Mouse (Mus musculus) lung, postnatal 0 days (tissue): ENCODE data around the gene Fbxl12. TPM values are rescaled to one million over a fixed set of nuclear protein-coding genes. Genes with fewer than 3 reads are reported as not detected.

Experiments used
- ATAC-seq: fragments of 200-750 bp; cut with Nextera tagmentation; 2 replicates; pipeline ENCODE4 v1.8.0; 2017; ENCODE audit warnings: moderate library complexity
- DNase-seq: peaks from one replicate; pipeline ENCODE4 v3.0.0-alpha.2; 2016; ENCODE audit warnings: low spot score
- H3K27ac ChIP-seq: fragments of 300-500 bp; sonication (generic); 2 replicates; pipeline ENCODE4 v1.5.1; 2014; ENCODE audit warnings: antibody characterized with exemption, mild to moderate bottlenecking, low read length, mixed read lengths
- H3K27me3 ChIP-seq: fragments of 300-500 bp; sonication (generic); replicated peaks from 2 replicates; pipeline ENCODE4 v1.6.1; 2014; ENCODE audit warnings: low read length, mixed read lengths; ENCODE audit not compliant: insufficient read depth
- H3K36me3 ChIP-seq: fragments of 300-500 bp; sonication (generic); 2 replicates; pipeline ENCODE4 v1.6.1; 2014; ENCODE audit warnings: low read length, mixed read lengths; ENCODE audit not compliant: insufficient read depth
- H3K4me1 ChIP-seq: fragments of 300-500 bp; sonication (generic); 2 replicates; pipeline ENCODE4 v1.6.1; 2014; ENCODE audit warnings: antibody characterized with exemption, low read depth, low read length, mixed read lengths; ENCODE audit not compliant: insufficient read depth
- H3K4me2 ChIP-seq: fragments of 300-500 bp; sonication (generic); replicated peaks from 2 replicates; pipeline ENCODE4 v1.6.1; 2014; ENCODE audit warnings: low read depth, mild to moderate bottlenecking, low read length, moderate library complexity, mixed read lengths
- H3K4me3 ChIP-seq: fragments of 300-500 bp; sonication (generic); 2 replicates; pipeline ENCODE4 v1.5.1; 2014; ENCODE audit warnings: low read depth, low read length
- H3K9ac ChIP-seq: fragments of 300-500 bp; sonication (generic); replicated peaks from 2 replicates; pipeline ENCODE4 v1.6.1; 2014; ENCODE audit warnings: low read depth, mild to moderate bottlenecking
- H3K9me3 ChIP-seq: fragments of 300-500 bp; sonication (generic); 2 replicates; pipeline ENCODE4 v1.6.1; 2016; ENCODE audit warnings: low read length, mixed read lengths
- CTCF ChIP-seq: IDR thresholded peaks from 2 replicates; pipeline ENCODE4 v1.5.1; 2016; ENCODE audit warnings: antibody characterized with exemption, mild to moderate bottlenecking
- EP300 ChIP-seq: IDR thresholded peaks from 2 replicates; pipeline ENCODE4 v1.6.1; 2016; ENCODE audit warnings: antibody characterized with exemption, mild to moderate bottlenecking, control low read depth
- whole genome bisulfite sequencing: fragments of 180-500 bp; shearing (Covaris S2); extraction: QIAGEN DNeasy Blood & Tissue Kit; methylation state at CpG from one replicate; pipeline ENCODE4 v1.1.7; 2014; 5-methylcytosine and 5-hydroxymethylcytosine counted together
- polyA plus RNA-seq: library from polyadenylated mRNA; unstranded; fragments of >200 nt; fragmentation: Nextera tagmentation; extraction: Ambion mirVana; gene quantifications from 2 replicates; pipeline ENCODE4 v1.2.1, GENCODE M21; 2015

The Fbxl12 gene
- polyA plus RNA-seq, 1 experiment from 2014 or later = 19.2 TPM

- peak; percentile 21 for DNase-seq
These were observed 786 bp downstream of the Fbxl12 start for GRCm38 (mm10) chr9:20643781-20644180.

DNA sequence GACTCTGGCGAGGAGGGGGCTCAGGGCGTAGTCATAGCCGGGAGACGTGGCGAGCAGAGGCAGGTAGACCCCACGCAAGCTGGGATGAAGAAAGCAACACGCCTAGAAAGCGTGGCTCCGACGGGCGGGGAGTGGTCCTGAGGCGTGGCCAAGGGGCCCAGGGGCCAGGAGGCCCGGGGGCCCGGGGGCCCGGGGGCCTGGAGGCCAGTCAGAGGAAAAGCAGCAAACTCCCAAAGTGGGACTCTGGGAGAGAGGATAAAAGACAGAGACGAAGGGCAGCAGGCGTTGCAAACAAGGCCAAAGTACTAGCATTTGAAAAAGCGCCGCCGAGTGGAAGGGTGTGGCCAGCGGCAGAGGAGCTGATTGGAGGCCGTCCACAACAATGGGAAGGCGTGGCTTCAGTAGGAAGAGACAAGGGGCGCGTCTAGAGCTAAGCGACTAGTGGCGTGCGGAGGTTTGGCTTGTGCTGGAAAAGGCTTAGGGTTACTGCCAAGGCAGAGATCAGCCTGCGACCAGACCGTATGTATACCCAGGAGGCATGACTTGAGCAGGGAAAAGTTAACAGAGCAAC lies 1.6 kb downstream of the Fbxl12 start:
- TF ChIP-seq EP300 (no peak), CTCF (peak; percentile 44)
- Histone ChIP-seq H3K4me2 (peak overlapping the region; percentile 97), H3K9me3 (no peaks in the 10 kb centered on the region), H3K9ac (peak overlapping the region; percentile 83), H3K4me3 (peak overlapping the region; percentile 90), H3K36me3 (peaks cover 13% of the 10 kb centered on the region; the same call in 1 of the 2 replicates), H3K4me1 (peaks cover 7% of the 10 kb centered on the region), H3K27ac (peak overlapping the region; percentile 89), H3K27me3 (no peaks in the 10 kb centered on the region)
- ATAC-seq (peak; percentile 89), DNase-seq (peak; percentile 98)
- WGBS = 0% methylated on average over 28 of the region's 30 CpGs

More at GRCm38 (mm10) chr9:20643781-20644180, 786 bp downstream of the Fbxl12 start:
- H3K27me3 ChIP-seq = no peaks in the 10 kb centered on the region
- peaks cover 7% of the 10 kb centered on the region for H3K4me1 ChIP-seq
- TF ChIP-seq CTCF = no peak
- TF ChIP-seq EP300 = no peak
- peak overlapping the region; percentile 97 for H3K4me2 ChIP-seq
- 2% methylated on average over 13 of the region's 13 CpGs for WGBS
- H3K4me3 ChIP-seq = peak overlapping the region; percentile 90
- peak overlapping the region; percentile 83 for H3K9ac ChIP-seq
- ATAC-seq = no peak
- H3K9me3 ChIP-seq = no peaks in the 10 kb centered on the region
- H3K27ac ChIP-seq = peak overlapping the region; percentile 89
- H3K36me3 ChIP-seq = peaks cover 6% of the 10 kb centered on the region; the same call in 1 of the 2 replicates

DNA sequence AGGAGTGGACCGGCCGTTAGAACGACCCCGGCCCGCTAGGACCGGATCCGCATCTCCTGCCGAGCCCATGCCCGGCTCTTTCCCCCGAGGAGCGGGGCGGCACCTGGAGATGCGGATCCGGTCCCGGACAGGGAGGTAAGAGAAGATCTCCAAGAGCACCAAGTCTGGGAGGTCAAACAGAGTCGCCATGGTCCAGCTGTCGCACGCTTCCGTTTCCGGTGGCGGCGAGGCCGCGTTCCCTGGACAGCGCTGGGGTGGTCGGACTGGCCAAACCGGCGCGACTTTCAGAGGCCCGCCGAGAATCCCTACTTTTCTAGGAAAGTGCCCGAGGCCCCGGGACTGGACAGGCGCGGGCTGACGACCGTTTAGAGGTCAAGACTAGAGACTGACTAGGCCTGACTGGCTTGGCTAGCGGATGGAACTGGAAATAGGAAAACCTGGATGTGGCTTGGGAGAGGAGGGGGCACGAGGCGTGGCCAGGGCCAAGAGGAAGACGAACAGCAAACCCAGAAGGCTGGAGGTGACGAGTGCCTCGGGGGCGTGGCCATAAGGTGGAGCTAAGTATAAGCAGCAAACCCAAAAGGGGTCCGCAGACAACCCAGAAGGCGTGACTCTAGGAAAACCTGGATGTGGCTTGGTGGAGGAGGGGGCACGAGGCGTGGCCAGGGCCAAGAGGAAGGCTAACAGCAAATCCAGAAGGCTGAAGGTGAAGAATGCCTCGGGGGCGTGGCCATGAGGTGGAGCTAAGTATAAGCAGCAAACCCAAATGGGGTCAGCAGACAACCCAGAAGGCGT lies 2.3 kb downstream of the Fbxl12 start, which contains the start of gene Ubl5:
Gene Ubl5, plus strand, starts transcription at position 778 of the 795 bp plus-strand sequence.
- Histone ChIP-seq H3K27me3 (no peaks in the 10 kb centered on the region), H3K36me3 (peaks cover 13% of the 10 kb centered on the region; the same call in 1 of the 2 replicates), H3K9me3 (no peaks in the 10 kb centered on the region), H3K9ac (peak within 1 kb of the TSS; percentile 83), H3K4me1 (peaks cover 7% of the 10 kb centered on the region), H3K4me3 (peak within 1 kb of the TSS; percentile 90), H3K4me2 (peak within 1 kb of the TSS; percentile 97), H3K27ac (peak within 1 kb of the TSS; percentile 89)
- WGBS = 4% methylated on average over 51 of the region's 51 CpGs
- TF ChIP-seq EP300 (no peak), CTCF (no peak)
- ATAC-seq = peak; percentile 86
- DNase-seq = peak; percentile 97

- Histone ChIP-seq H3K27me3 (no peaks in the 10 kb centered on the region), H3K9ac (peak overlapping the region; percentile 72), H3K36me3 (peaks cover 13% of the 10 kb centered on the region; the same call in 1 of the 2 replicates), H3K9me3 (no peaks in the 10 kb centered on the region), H3K27ac (peak overlapping the region; percentile 89), H3K4me1 (peaks cover 7% of the 10 kb centered on the region), H3K4me3 (peak overlapping the region; percentile 90), H3K4me2 (peak overlapping the region; percentile 97)
- ATAC-seq (no peak), DNase-seq (no peak)
- TF ChIP-seq CTCF (no peak), EP300 (no peak)
- 10% methylated on average over 6 of the region's 6 CpGs for WGBS
These were observed 3.1 kb downstream of the Fbxl12 start for GRCm38 (mm10) chr9:20641501-20641900.

DNA sequence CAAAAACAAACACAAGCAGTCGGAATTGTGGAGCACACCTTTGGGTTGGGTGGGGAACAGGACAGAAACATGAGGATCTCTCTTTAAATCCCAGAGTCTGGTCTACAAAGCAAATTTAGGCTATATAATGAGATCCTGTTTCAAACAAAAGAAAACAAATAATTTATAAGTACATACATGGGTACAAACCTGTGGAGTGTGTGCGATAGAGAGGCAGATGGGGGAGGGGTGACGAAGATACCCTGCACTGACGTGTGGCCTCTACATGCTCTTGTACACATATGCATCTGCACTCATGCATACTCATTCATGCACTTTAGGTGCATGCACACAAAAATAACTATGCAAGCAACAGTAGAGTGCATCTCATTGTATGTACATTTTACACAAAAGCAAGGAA lies 5.1 kb downstream of the Fbxl12 start:
- H3K4me1 ChIP-seq = peaks cover 7% of the 10 kb centered on the region
- no peaks in the 10 kb centered on the region for H3K9me3 ChIP-seq
- TF ChIP-seq CTCF (no peak), EP300 (no peak)
- H3K4me3 ChIP-seq = no peak overlapping the region
- no peak for ATAC-seq
- peaks cover 13% of the 10 kb centered on the region; the same call in 1 of the 2 replicates for H3K36me3 ChIP-seq
- H3K27me3 ChIP-seq = no peaks in the 10 kb centered on the region
- no peak overlapping the region for H3K9ac ChIP-seq
- WGBS = 88% methylated on average over 4 of the region's 4 CpGs
- DNase-seq = no peak
- no peak overlapping the region for H3K4me2 ChIP-seq
- H3K27ac ChIP-seq = no peak overlapping the region

- H3K4me1 ChIP-seq = peaks cover 7% of the 10 kb centered on the region
- no peak overlapping the region for H3K27ac ChIP-seq
- no peak overlapping the region for H3K9ac ChIP-seq
- H3K9me3 ChIP-seq = no peaks in the 10 kb centered on the region
- H3K4me2 ChIP-seq = no peak overlapping the region
- peaks cover 13% of the 10 kb centered on the region; the same call in 1 of the 2 replicates for H3K36me3 ChIP-seq
- no peak overlapping the region for H3K4me3 ChIP-seq
- DNase-seq (no peak), ATAC-seq (no peak)
- no peak for TF ChIP-seq CTCF
- TF ChIP-seq EP300 = no peak
- WGBS = 95% methylated on average over 19 of the region's 19 CpGs
- H3K27me3 ChIP-seq = no peaks in the 10 kb centered on the region
These were observed 6.0 kb downstream of the Fbxl12 start for GRCm38 (mm10) chr9:20638552-20638951.
